Mouse (Mus musculus): ENCODE data around the gene Fkbp9.

- TF ChIP-seq POLR2A (IDR thresholded peaks at IDR 0.05; ENCODE audit: borderline replicate concordance, control insufficient read depth, low read depth, low read length) (peak; percentile 27; the same call in 1 of the 2 replicates), CTCF (IDR thresholded peaks at IDR 0.05; ENCODE audit: control insufficient read depth, insufficient read depth, low read length) (no peak)
Observed at GRCm38 (mm10) chr6:56796668-56797141, 35.2 kb upstream of the Fkbp9 start.
